Mouse (Mus musculus) cerebellum, adult 2 months (tissue): ENCODE results near the gene Cst3.

Experiments
- CTCF ChIP-seq: fragments of 200-500 bp; IDR thresholded peaks from 2 replicates; pipeline ENCODE4 v1.5.1; 2011; ENCODE audit warnings: low read depth, mild to moderate bottlenecking, control low read depth, low read length, moderate library complexity, borderline replicate concordance; ENCODE audit not compliant: insufficient read depth
- POLR2A ChIP-seq: fragments of 200-500 bp; IDR thresholded peaks from 2 replicates; pipeline ENCODE4 v1.6.1; 2011; ENCODE audit warnings: low read length, control low read depth, borderline replicate concordance; ENCODE audit not compliant: insufficient read depth

DNA sequence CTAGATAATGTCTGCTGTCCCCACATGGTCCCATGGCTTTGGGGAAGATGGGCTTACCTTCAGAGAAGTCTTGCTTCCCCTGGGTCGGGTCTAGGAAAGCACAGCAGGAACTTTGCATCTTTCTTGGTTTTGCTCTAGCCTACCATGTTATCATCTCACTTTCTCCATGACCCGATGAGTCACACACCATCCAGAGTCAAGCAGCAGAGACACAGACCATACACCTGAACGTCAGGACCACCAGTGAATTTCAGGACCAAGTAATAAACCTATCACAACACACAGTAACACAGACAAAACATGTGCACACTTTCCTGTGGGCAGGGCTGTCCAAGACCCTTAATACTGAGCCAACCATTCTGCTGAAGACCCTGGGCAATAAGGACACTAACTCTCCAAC, 5.0 kb downstream of the Cst3 start:
- no peak for TF ChIP-seq POLR2A
- TF ChIP-seq CTCF = no peak
